Mouse (Mus musculus): ENCODE measurements around the gene Hoxc9. TPM values are rescaled to one million over a fixed set of nuclear protein-coding genes. Genes with fewer than 3 reads are reported as not detected.

The Hoxc9 gene
- polyA plus RNA-seq, 2 experiments: 0.03 TPM; not detected in 1

GRCm38 (mm10) chr15:102956906-102957305 is 19.3 kb upstream of the Hoxc9 start:
- WGBS (ENCODE audit: insufficient replicate concordance): 1% methylated on average over 12 of the region's 12 CpGs
- H3K4me1 ChIP-seq (replicated peaks; ENCODE audit: control insufficient read depth in 2 of 2, insufficient read depth in 2 of 2, low read length in 1 of 2): no peaks in the 10 kb centered on the region
- H3K4me2 ChIP-seq (ENCODE audit: low read depth): no peak overlapping the region
- no peaks in the 10 kb centered on the region for H3K9me3 ChIP-seq (ENCODE audit: control insufficient read depth, low read length)
- peaks cover 95% of the 10 kb centered on the region for H3K27me3 ChIP-seq (ENCODE audit: control insufficient read depth, insufficient read depth, low read length)
- no peak overlapping the region for H3K4me3 ChIP-seq (ENCODE audit: insufficient read depth in 1 of 2, low read depth in 2 of 2, low read length in 2 of 2)
- DNase-seq (ENCODE audit: low read depth in 3 of 3, low spot score in 3 of 3): no peak
- TF ChIP-seq CTCF (IDR thresholded peaks at IDR 0.05; ENCODE audit: low read depth) (no peak), EP300 (IDR thresholded peaks at IDR 0.05; ENCODE audit: low read depth) (no peak)
- H3K36me3 ChIP-seq (replicated peaks; ENCODE audit: control insufficient read depth, insufficient read depth, low read depth): no peaks in the 10 kb centered on the region
- no peak overlapping the region for H3K27ac ChIP-seq
- H3K9ac ChIP-seq (replicated peaks): no peak overlapping the region
- ATAC-seq (ENCODE audit: insufficient read depth): no peak

GRCm38 (mm10) chr15:102959663-102960191 is 16.5 kb upstream of the Hoxc9 start:
- no peak for ATAC-seq (ENCODE audit: insufficient read depth)
- Histone ChIP-seq H3K9me3 (ENCODE audit: control insufficient read depth, low read length) (no peaks in the 10 kb centered on the region), H3K27me3 (ENCODE audit: control insufficient read depth, insufficient read depth, low read length) (peaks cover 93% of the 10 kb centered on the region)

GRCm38 (mm10) chr15:102961728-102962127 is 14.5 kb upstream of the Hoxc9 start:
- Histone ChIP-seq H3K4me1 (replicated peaks; ENCODE audit: control insufficient read depth in 2 of 2, insufficient read depth in 2 of 2, low read length in 1 of 2) (no peaks in the 10 kb centered on the region), H3K27ac (no peak overlapping the region), H3K27me3 (ENCODE audit: control insufficient read depth, insufficient read depth, low read length) (peaks cover 93% of the 10 kb centered on the region), H3K9me3 (ENCODE audit: control insufficient read depth, low read length) (no peaks in the 10 kb centered on the region), H3K4me2 (ENCODE audit: low read depth) (no peak overlapping the region), H3K4me3 (ENCODE audit: insufficient read depth in 1 of 2, low read depth in 2 of 2, low read length in 2 of 2) (no peak overlapping the region), H3K9ac (replicated peaks) (no peak overlapping the region), H3K36me3 (replicated peaks; ENCODE audit: control insufficient read depth, insufficient read depth, low read depth) (no peaks in the 10 kb centered on the region)
- ATAC-seq (ENCODE audit: insufficient read depth): no peak
- 5% methylated on average over 6 of the region's 6 CpGs for WGBS (ENCODE audit: insufficient replicate concordance)
- no peak for DNase-seq (ENCODE audit: low read depth in 3 of 3, low spot score in 3 of 3)
- no peak for TF ChIP-seq CTCF (IDR thresholded peaks at IDR 0.05; ENCODE audit: low read depth)
- no peak for TF ChIP-seq EP300 (IDR thresholded peaks at IDR 0.05; ENCODE audit: low read depth)

More at GRCm38 (mm10) chr15:102959663-102960191, 16.5 kb upstream of the Hoxc9 start:
- Histone ChIP-seq H3K4me2 (ENCODE audit: low read depth) (no peak overlapping the region), H3K4me1 (replicated peaks; ENCODE audit: control insufficient read depth in 2 of 2, insufficient read depth in 2 of 2, low read length in 1 of 2) (no peaks in the 10 kb centered on the region), H3K9ac (replicated peaks) (no peak overlapping the region), H3K36me3 (replicated peaks; ENCODE audit: control insufficient read depth, insufficient read depth, low read depth) (no peaks in the 10 kb centered on the region), H3K27ac (no peak overlapping the region), H3K4me3 (ENCODE audit: insufficient read depth in 1 of 2, low read depth in 2 of 2, low read length in 2 of 2) (no peak overlapping the region)
- DNase-seq (ENCODE audit: low read depth in 3 of 3, low spot score in 3 of 3): no peak
- TF ChIP-seq CTCF (IDR thresholded peaks at IDR 0.05; ENCODE audit: low read depth): no peak
- TF ChIP-seq EP300 (IDR thresholded peaks at IDR 0.05; ENCODE audit: low read depth): no peak
- WGBS (ENCODE audit: insufficient replicate concordance): 4% methylated on average over 13 of the region's 13 CpGs

- peaks cover 93% of the 10 kb centered on the region for H3K27me3 ChIP-seq (ENCODE audit: control insufficient read depth, insufficient read depth, low read length)
- H3K4me2 ChIP-seq (ENCODE audit: low read depth): no peak overlapping the region
- WGBS (ENCODE audit: insufficient replicate concordance): 2% methylated on average over 13 of the region's 13 CpGs
- no peaks in the 10 kb centered on the region for H3K9me3 ChIP-seq (ENCODE audit: control insufficient read depth, low read length)
- TF ChIP-seq EP300 (IDR thresholded peaks at IDR 0.05; ENCODE audit: low read depth) (no peak), CTCF (IDR thresholded peaks at IDR 0.05; ENCODE audit: low read depth) (no peak)
- DNase-seq (ENCODE audit: low read depth in 3 of 3, low spot score in 3 of 3) (no peak), ATAC-seq (ENCODE audit: insufficient read depth) (no peak)
- H3K4me3 ChIP-seq (ENCODE audit: insufficient read depth in 1 of 2, low read depth in 2 of 2, low read length in 2 of 2): no peak overlapping the region
- H3K36me3 ChIP-seq (replicated peaks; ENCODE audit: control insufficient read depth, insufficient read depth, low read depth): no peaks in the 10 kb centered on the region
- no peaks in the 10 kb centered on the region for H3K4me1 ChIP-seq (replicated peaks; ENCODE audit: control insufficient read depth in 2 of 2, insufficient read depth in 2 of 2, low read length in 1 of 2)
- no peak overlapping the region for H3K27ac ChIP-seq
- H3K9ac ChIP-seq (replicated peaks): no peak overlapping the region
These were observed 13.7 kb upstream of the Hoxc9 start for GRCm38 (mm10) chr15:102962492-102962891.

GRCm38 (mm10) chr15:102963259-102963658 is 13.0 kb upstream of the Hoxc9 start:
- TF ChIP-seq CTCF (IDR thresholded peaks at IDR 0.05; ENCODE audit: low read depth) (no peak), EP300 (IDR thresholded peaks at IDR 0.05; ENCODE audit: low read depth) (no peak)
- no peaks in the 10 kb centered on the region for H3K9me3 ChIP-seq (ENCODE audit: control insufficient read depth, low read length)
- no peak overlapping the region for H3K9ac ChIP-seq (replicated peaks)
- H3K27me3 ChIP-seq (ENCODE audit: control insufficient read depth, insufficient read depth, low read length): peaks cover 92% of the 10 kb centered on the region
- ATAC-seq (ENCODE audit: insufficient read depth) (no peak), DNase-seq (ENCODE audit: low read depth in 3 of 3, low spot score in 3 of 3) (no peak)
- H3K4me3 ChIP-seq (ENCODE audit: insufficient read depth in 1 of 2, low read depth in 2 of 2, low read length in 2 of 2): no peak overlapping the region
- H3K4me2 ChIP-seq (ENCODE audit: low read depth): no peak overlapping the region
- H3K36me3 ChIP-seq (replicated peaks; ENCODE audit: control insufficient read depth, insufficient read depth, low read depth): no peaks in the 10 kb centered on the region
- H3K27ac ChIP-seq: no peak overlapping the region
- WGBS (ENCODE audit: insufficient replicate concordance): 5% methylated on average over 8 of the region's 8 CpGs
- H3K4me1 ChIP-seq (replicated peaks; ENCODE audit: control insufficient read depth in 2 of 2, insufficient read depth in 2 of 2, low read length in 1 of 2): no peaks in the 10 kb centered on the region
